Mouse (Mus musculus) myocyte (in vitro differentiated cells): ENCODE data around the gene Otud7b.

Experiments used
- POLR2A ChIP-seq: IDR thresholded peaks from one replicate; pipeline ENCODE4 v1.6.1; 2011; ENCODE audit warnings: low read depth, mild to moderate bottlenecking, control low read depth, moderate library complexity; ENCODE audit not compliant: insufficient read length
- POLR2AphosphoS2 ChIP-seq: IDR thresholded peaks from one replicate; pipeline ENCODE4 v1.6.1; 2011; ENCODE audit warnings: low read depth, control low read depth; ENCODE audit not compliant: insufficient read length
- REST ChIP-seq: IDR thresholded peaks from one replicate; pipeline ENCODE4 v1.6.1; 2011; ENCODE audit warnings: mild to moderate bottlenecking, control low read depth, moderate library complexity; ENCODE audit not compliant: insufficient read depth, insufficient read length
- USF1 ChIP-seq: IDR thresholded peaks from one replicate; pipeline ENCODE4 v1.6.1; 2011; ENCODE audit warnings: low read depth, mild to moderate bottlenecking, control low read depth, moderate library complexity

DNA sequence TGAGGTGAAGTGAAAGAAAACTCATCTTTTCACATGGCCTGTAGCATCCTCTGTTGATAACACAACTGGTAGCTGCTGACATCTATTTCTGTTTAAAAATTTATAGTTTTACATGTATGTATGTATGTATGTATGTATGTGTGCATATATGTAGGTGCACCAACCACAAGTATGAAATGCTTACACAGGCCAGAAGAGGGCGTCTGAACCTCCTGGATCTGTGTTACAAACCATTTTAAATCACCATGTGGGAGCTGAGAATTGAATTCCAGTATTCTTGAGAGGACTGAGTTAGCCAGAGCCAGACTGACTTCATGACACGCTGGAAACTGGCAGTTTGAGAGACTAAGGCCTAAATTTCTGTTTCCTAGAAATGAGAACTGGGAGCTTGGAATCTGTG lies 13.2 kb upstream of the Otud7b start:
- TF ChIP-seq USF1 (no peak), POLR2A (no peak), POLR2AphosphoS2 (no peak), REST (no peak)
